Mouse (Mus musculus): ENCODE measurements around the gene Crtc3.

Gene Crtc3

GRCm38 (mm10) chr7:80685639-80686038, 3.0 kb downstream of the Crtc3 start:
- no peak for DNase-seq (ENCODE audit: low read depth, low spot score)

GRCm38 (mm10) chr7:80682630-80683029, 6.0 kb downstream of the Crtc3 start:
- DNase-seq (ENCODE audit: low read depth, low spot score) = no peak

- DNase-seq (ENCODE audit: low read depth, low spot score) = no peak
These were observed 8.3 kb downstream of the Crtc3 start for GRCm38 (mm10) chr7:80680218-80680847.

- no peak for DNase-seq (ENCODE audit: low read depth, low spot score)
These were observed 16.4 kb downstream of the Crtc3 start for GRCm38 (mm10) chr7:80672323-80672722.

- DNase-seq (ENCODE audit: low read depth, low spot score) = no peak
These were observed 17.8 kb downstream of the Crtc3 start for GRCm38 (mm10) chr7:80670889-80671288.

- no peak for DNase-seq (ENCODE audit: low read depth, low spot score)
These were observed 21.5 kb downstream of the Crtc3 start for GRCm38 (mm10) chr7:80667190-80667589.

- no peak for DNase-seq (ENCODE audit: low read depth, low spot score)
These were observed 22.3 kb downstream of the Crtc3 start for GRCm38 (mm10) chr7:80666198-80666915.

- DNase-seq (ENCODE audit: low read depth, low spot score) = no peak
These were observed 27.6 kb downstream of the Crtc3 start for GRCm38 (mm10) chr7:80661082-80661481.

GRCm38 (mm10) chr7:80660619-80661018, 28.1 kb downstream of the Crtc3 start:
- no peak for DNase-seq (ENCODE audit: low read depth, low spot score)

- DNase-seq (ENCODE audit: low read depth, low spot score) = no peak
These were observed 30.8 kb downstream of the Crtc3 start for GRCm38 (mm10) chr7:80657896-80658295.

- DNase-seq (ENCODE audit: low read depth, low spot score) = no peak
These were observed 33.2 kb downstream of the Crtc3 start for GRCm38 (mm10) chr7:80655350-80656013.

- no peak for DNase-seq (ENCODE audit: low read depth, low spot score)
These were observed 33.8 kb downstream of the Crtc3 start for GRCm38 (mm10) chr7:80654926-80655325.

GRCm38 (mm10) chr7:80654393-80654792, 34.3 kb downstream of the Crtc3 start:
- no peak for DNase-seq (ENCODE audit: low read depth, low spot score)

GRCm38 (mm10) chr7:80653971-80654370, 34.7 kb downstream of the Crtc3 start:
- no peak for DNase-seq (ENCODE audit: low read depth, low spot score)

GRCm38 (mm10) chr7:80653077-80653476, 35.6 kb downstream of the Crtc3 start:
- no peak for DNase-seq (ENCODE audit: low read depth, low spot score)

- no peak for DNase-seq (ENCODE audit: low read depth, low spot score)
These were observed 36.4 kb downstream of the Crtc3 start for GRCm38 (mm10) chr7:80652289-80652688.

- no peak for DNase-seq (ENCODE audit: low read depth, low spot score)
These were observed 41.2 kb downstream of the Crtc3 start for GRCm38 (mm10) chr7:80647437-80647871.

- DNase-seq (ENCODE audit: low read depth, low spot score) = no peak
These were observed 42.3 kb downstream of the Crtc3 start for GRCm38 (mm10) chr7:80646093-80647025.

- no peak for DNase-seq (ENCODE audit: low read depth, low spot score)
These were observed 45.6 kb downstream of the Crtc3 start for GRCm38 (mm10) chr7:80642976-80643666.

GRCm38 (mm10) chr7:80642552-80642951, 46.1 kb downstream of the Crtc3 start:
- DNase-seq (ENCODE audit: low read depth, low spot score) = no peak

GRCm38 (mm10) chr7:80641899-80642298, 46.8 kb downstream of the Crtc3 start:
- no peak for DNase-seq (ENCODE audit: low read depth, low spot score)

All from c-Kit-negative CD71-positive TER-119-positive erythroid progenitor cells, embryonic 14.5 days (primary cell).